Mouse (Mus musculus): ENCODE data around the gene C1qa. TPM values are rescaled to one million over a fixed set of nuclear protein-coding genes. Genes with fewer than 3 reads are reported as not detected.

Gene C1qa
- polyA plus RNA-seq, 1 experiment from 2014 or later = 35.0 TPM

- 35% methylated on average over 7 of the region's 7 CpGs for WGBS (ENCODE audit: insufficient replicate concordance)
- H3K9ac ChIP-seq = no peak overlapping the region
- H3K36me3 ChIP-seq = no peaks in the 10 kb centered on the region
- no peak overlapping the region for H3K4me2 ChIP-seq
- H3K4me1 ChIP-seq (replicated peaks) = no peaks in the 10 kb centered on the region
- DNase-seq = no peak
- ATAC-seq (ENCODE audit: low read depth) = no peak
- H3K27me3 ChIP-seq = peaks cover 48% of the 10 kb centered on the region
- H3K27ac ChIP-seq = no peak overlapping the region
- no peaks in the 10 kb centered on the region for H3K9me3 ChIP-seq (replicated peaks)
- H3K4me3 ChIP-seq (replicated peaks) = no peak overlapping the region
These were observed 551 bp upstream of the C1qa start for GRCm38 (mm10) chr4:136899154-136899553.

- ATAC-seq (ENCODE audit: low read depth) = no peak
- WGBS (ENCODE audit: insufficient replicate concordance) = 53% methylated on average over 9 of the region's 9 CpGs
These were observed 462 bp downstream of the C1qa start for GRCm38 (mm10) chr4:136898084-136898598.

GRCm38 (mm10) chr4:136896461-136896860 lies 2.1 kb downstream of the C1qa start:
- DNase-seq (no peak), ATAC-seq (ENCODE audit: low read depth) (no peak)
- 32% methylated on average over 10 of the region's 10 CpGs for WGBS (ENCODE audit: insufficient replicate concordance)
- Histone ChIP-seq H3K9me3 (replicated peaks) (no peaks in the 10 kb centered on the region), H3K4me2 (no peak overlapping the region), H3K27me3 (peaks cover 36% of the 10 kb centered on the region), H3K4me3 (replicated peaks) (no peak overlapping the region), H3K27ac (no peak overlapping the region), H3K9ac (no peak overlapping the region), H3K36me3 (no peaks in the 10 kb centered on the region), H3K4me1 (replicated peaks) (no peaks in the 10 kb centered on the region)

More at GRCm38 (mm10) chr4:136898084-136898598, 462 bp downstream of the C1qa start:
- Histone ChIP-seq H3K4me1 (replicated peaks) (no peaks in the 10 kb centered on the region), H3K27me3 (peaks cover 41% of the 10 kb centered on the region), H3K4me3 (replicated peaks) (no peak overlapping the region), H3K4me2 (no peak overlapping the region), H3K9me3 (replicated peaks) (no peaks in the 10 kb centered on the region), H3K9ac (no peak overlapping the region), H3K36me3 (no peaks in the 10 kb centered on the region), H3K27ac (no peak overlapping the region)
- DNase-seq = no peak

- H3K4me3 ChIP-seq (replicated peaks) = no peak overlapping the region
- H3K9me3 ChIP-seq (replicated peaks) = no peaks in the 10 kb centered on the region
- ATAC-seq (ENCODE audit: low read depth) (no peak), DNase-seq (no peak)
- no peaks in the 10 kb centered on the region for H3K4me1 ChIP-seq (replicated peaks)
- H3K4me2 ChIP-seq = no peak overlapping the region
- H3K27me3 ChIP-seq = peaks cover 36% of the 10 kb centered on the region
- H3K9ac ChIP-seq = no peak overlapping the region
- H3K27ac ChIP-seq = no peak overlapping the region
- WGBS (ENCODE audit: insufficient replicate concordance) = 7% methylated on average over 15 of the region's 15 CpGs
- no peaks in the 10 kb centered on the region for H3K36me3 ChIP-seq
These were observed 2.7 kb downstream of the C1qa start for GRCm38 (mm10) chr4:136895861-136896260.

GRCm38 (mm10) chr4:136894821-136895220 lies 3.8 kb downstream of the C1qa start:
- ATAC-seq (ENCODE audit: low read depth) (no peak), DNase-seq (no peak)
- no peaks in the 10 kb centered on the region for H3K4me1 ChIP-seq (replicated peaks)
- no peaks in the 10 kb centered on the region for H3K36me3 ChIP-seq
- H3K9me3 ChIP-seq (replicated peaks) = no peaks in the 10 kb centered on the region
- H3K27me3 ChIP-seq = peaks cover 34% of the 10 kb centered on the region
- no peak overlapping the region for H3K4me2 ChIP-seq
- H3K9ac ChIP-seq = no peak overlapping the region
- no peak overlapping the region for H3K27ac ChIP-seq
- 48% methylated on average over 4 of the region's 4 CpGs for WGBS (ENCODE audit: insufficient replicate concordance)
- no peak overlapping the region for H3K4me3 ChIP-seq (replicated peaks)

- Histone ChIP-seq H3K36me3 (no peaks in the 10 kb centered on the region), H3K9me3 (replicated peaks) (no peaks in the 10 kb centered on the region), H3K4me2 (no peak overlapping the region), H3K4me1 (replicated peaks) (no peaks in the 10 kb centered on the region), H3K4me3 (replicated peaks) (no peak overlapping the region), H3K9ac (no peak overlapping the region), H3K27me3 (peaks cover 33% of the 10 kb centered on the region), H3K27ac (no peak overlapping the region)
- DNase-seq (no peak), ATAC-seq (ENCODE audit: low read depth) (no peak; the same call in 1 of the 2 replicates)
- 4% methylated on average over 9 of the region's 9 CpGs for WGBS (ENCODE audit: insufficient replicate concordance)
These were observed 4.7 kb downstream of the C1qa start for GRCm38 (mm10) chr4:136893691-136894543.

- H3K36me3 ChIP-seq = no peaks in the 10 kb centered on the region
- no peak within 1 kb of the TSS for H3K4me2 ChIP-seq
- DNase-seq = no peak
- 12% methylated on average over 5 of the region's 5 CpGs for WGBS (ENCODE audit: insufficient replicate concordance)
- H3K27me3 ChIP-seq = peaks cover 33% of the 10 kb centered on the region
- H3K27ac ChIP-seq = no peak within 1 kb of the TSS
- H3K9ac ChIP-seq = 0 out of 2 replicates have a peak within 1 kb of the TSS, but pooled peaks have one; percentile 6
- H3K4me3 ChIP-seq (replicated peaks) = no peak within 1 kb of the TSS
- ATAC-seq (ENCODE audit: low read depth) = peak; percentile 4; the same call in 1 of the 2 replicates
- no peaks in the 10 kb centered on the region for H3K9me3 ChIP-seq (replicated peaks)
- H3K4me1 ChIP-seq (replicated peaks) = no peaks in the 10 kb centered on the region
These were observed 5.8 kb downstream of the C1qa start, which contains the start of gene C1qc for GRCm38 (mm10) chr4:136892811-136893210. Gene C1qc (minus strand): TSS chr4:136893065.

GRCm38 (mm10) chr4:136892371-136892770 lies 6.2 kb downstream of the C1qa start:
- Histone ChIP-seq H3K36me3 (no peaks in the 10 kb centered on the region), H3K27me3 (peaks cover 30% of the 10 kb centered on the region), H3K4me1 (replicated peaks) (no peaks in the 10 kb centered on the region), H3K9me3 (replicated peaks) (no peaks in the 10 kb centered on the region), H3K27ac (no peak overlapping the region), H3K4me3 (replicated peaks) (no peak overlapping the region), H3K4me2 (no peak overlapping the region), H3K9ac (0 out of 2 replicates have a peak overlapping the region, but pooled peaks have one; percentile 6)
- peak; percentile 23; the same call in 1 of the 2 replicates for ATAC-seq (ENCODE audit: low read depth)
- 45% methylated on average over 7 of the region's 7 CpGs for WGBS (ENCODE audit: insufficient replicate concordance)
- DNase-seq = no peak

- DNase-seq (no peak), ATAC-seq (ENCODE audit: low read depth) (no peak)
- H3K36me3 ChIP-seq = no peaks in the 10 kb centered on the region
- no peak overlapping the region for H3K9ac ChIP-seq
- WGBS (ENCODE audit: insufficient replicate concordance) = 56% methylated on average over 4 of the region's 4 CpGs
- no peaks in the 10 kb centered on the region for H3K9me3 ChIP-seq (replicated peaks)
- no peaks in the 10 kb centered on the region for H3K4me1 ChIP-seq (replicated peaks)
- no peak overlapping the region for H3K27ac ChIP-seq
- no peak overlapping the region for H3K4me2 ChIP-seq
- H3K4me3 ChIP-seq (replicated peaks) = no peak overlapping the region
- peaks cover 18% of the 10 kb centered on the region for H3K27me3 ChIP-seq
These were observed 7.5 kb downstream of the C1qa start for GRCm38 (mm10) chr4:136891115-136891514.

- Histone ChIP-seq H3K9me3 (replicated peaks) (no peaks in the 10 kb centered on the region), H3K4me3 (replicated peaks) (no peak overlapping the region), H3K27ac (no peak overlapping the region), H3K4me1 (replicated peaks) (no peaks in the 10 kb centered on the region), H3K9ac (no peak overlapping the region), H3K36me3 (no peaks in the 10 kb centered on the region), H3K4me2 (no peak overlapping the region), H3K27me3 (peaks cover 6% of the 10 kb centered on the region)
- WGBS (ENCODE audit: insufficient replicate concordance) = 77% methylated on average over 15 of the region's 15 CpGs
- DNase-seq (no peak), ATAC-seq (ENCODE audit: low read depth) (no peak)
These were observed 8.6 kb downstream of the C1qa start for GRCm38 (mm10) chr4:136889981-136890380.

GRCm38 (mm10) chr4:136887714-136888113 lies 10.9 kb downstream of the C1qa start:
- no peaks in the 10 kb centered on the region for H3K27me3 ChIP-seq

More at GRCm38 (mm10) chr4:136887714-136888113, 10.9 kb downstream of the C1qa start:
- Histone ChIP-seq H3K4me3 (replicated peaks) (no peak overlapping the region), H3K4me2 (no peak overlapping the region), H3K36me3 (no peaks in the 10 kb centered on the region), H3K9me3 (replicated peaks) (no peaks in the 10 kb centered on the region), H3K4me1 (replicated peaks) (no peaks in the 10 kb centered on the region), H3K9ac (no peak overlapping the region), H3K27ac (no peak overlapping the region)
- ATAC-seq (ENCODE audit: low read depth) (no peak), DNase-seq (no peak)
- 42% methylated on average over 5 of the region's 5 CpGs for WGBS (ENCODE audit: insufficient replicate concordance)

Data from liver, embryonic 13.5 days (tissue).